Mouse (Mus musculus) ES-Bruce4 (cell line): ENCODE measurements around the gene Cdh18.

Experiments used
- CTCF ChIP-seq: IDR thresholded peaks from one replicate; pipeline ENCODE4 v1.8.1; 2011; ENCODE audit warnings: low read depth, low read length
- EP300 ChIP-seq: IDR thresholded peaks from 2 replicates; pipeline ENCODE4 v1.6.1; 2011; ENCODE audit warnings: low read depth, low read length; ENCODE audit not compliant: insufficient read depth
- POLR2A ChIP-seq: IDR thresholded peaks from one replicate; pipeline ENCODE4 v1.8.1; 2011; ENCODE audit warnings: low read length; ENCODE audit not compliant: insufficient read depth

GRCm38 (mm10) chr15:23134950-23135715 is 586.3 kb downstream of the Cdh18 start:
- TF ChIP-seq POLR2A (no peak), CTCF (no peak), EP300 (no peak)
